Mouse (Mus musculus) bone marrow macrophage, adult 2 months (primary cell): Measurements from ENCODE around the gene Gm4871. TPM values are rescaled to one million over a fixed set of nuclear protein-coding genes. Genes with fewer than 3 reads are reported as not detected.
A peak's percentile ranks its signal among the peaks of the same experiment; 100 is the strongest.
"Not testable (repeated sequence)": the region's sequence is repeated elsewhere in the genome, so short reads cannot be mapped to it uniquely, and the experiment has no call there.

ENCODE experiments used
- H3K27ac ChIP-seq: 2 replicates; pipeline ENCODE4 v1.5.1; 2012; ENCODE audit warnings: low read depth, low read length; ENCODE audit not compliant: insufficient read depth
- H3K4me1 ChIP-seq: 2 replicates; pipeline ENCODE4 v1.6.1; 2012; ENCODE audit warnings: low read length; ENCODE audit not compliant: control insufficient read depth, insufficient read depth
- H3K4me3 ChIP-seq: 2 replicates; pipeline ENCODE4 v1.5.1; 2012; ENCODE audit warnings: mild to moderate bottlenecking, low read length, moderate library complexity; ENCODE audit not compliant: insufficient read depth
- CTCF ChIP-seq: IDR thresholded peaks from 2 replicates; pipeline ENCODE4 v1.5.1; 2012; ENCODE audit warnings: low read depth, mild to moderate bottlenecking, low read length, moderate library complexity
- POLR2A ChIP-seq: IDR thresholded peaks from 2 replicates; pipeline ENCODE4 v1.6.1; 2012; ENCODE audit warnings: mild to moderate bottlenecking, low read depth, low read length, borderline replicate concordance
- polyA plus RNA-seq: library from polyadenylated mRNA; stranded (reverse); fragments of >200 nt; gene quantifications from 2 replicates; pipeline ENCODE4 v1.2.4, GENCODE M21; 2012; ENCODE audit not compliant: missing spikeins, insufficient read depth, insufficient read length

Gm4871 gene
- not detected in 2 replicates for polyA plus RNA-seq

DNA sequence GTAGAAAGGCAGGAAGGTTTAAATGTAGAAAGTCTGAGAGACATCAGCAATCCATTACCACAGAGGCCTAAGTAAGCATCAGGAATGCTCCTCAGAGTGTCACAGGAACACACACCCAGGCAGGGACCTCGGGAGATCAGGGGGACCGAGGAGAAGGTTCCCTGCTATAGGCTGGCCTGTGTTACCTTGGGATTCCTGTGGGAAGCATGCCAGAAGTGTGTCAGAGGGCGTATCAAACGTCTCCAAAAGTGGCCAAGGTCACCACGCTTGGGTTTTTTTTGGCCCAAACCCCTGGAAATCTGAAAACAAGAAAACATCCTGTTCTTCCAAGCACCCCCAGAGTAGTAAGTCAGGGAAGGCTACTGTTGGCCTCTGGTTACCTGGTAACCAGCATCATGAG, at the start of gene Gm4871:
Gene Gm4871, minus strand, starts transcription at position 364 of the 400 bp plus-strand sequence.
- not testable (repeated sequence) for H3K4me1 ChIP-seq, H3K4me3 ChIP-seq, H3K27ac ChIP-seq

DNA sequence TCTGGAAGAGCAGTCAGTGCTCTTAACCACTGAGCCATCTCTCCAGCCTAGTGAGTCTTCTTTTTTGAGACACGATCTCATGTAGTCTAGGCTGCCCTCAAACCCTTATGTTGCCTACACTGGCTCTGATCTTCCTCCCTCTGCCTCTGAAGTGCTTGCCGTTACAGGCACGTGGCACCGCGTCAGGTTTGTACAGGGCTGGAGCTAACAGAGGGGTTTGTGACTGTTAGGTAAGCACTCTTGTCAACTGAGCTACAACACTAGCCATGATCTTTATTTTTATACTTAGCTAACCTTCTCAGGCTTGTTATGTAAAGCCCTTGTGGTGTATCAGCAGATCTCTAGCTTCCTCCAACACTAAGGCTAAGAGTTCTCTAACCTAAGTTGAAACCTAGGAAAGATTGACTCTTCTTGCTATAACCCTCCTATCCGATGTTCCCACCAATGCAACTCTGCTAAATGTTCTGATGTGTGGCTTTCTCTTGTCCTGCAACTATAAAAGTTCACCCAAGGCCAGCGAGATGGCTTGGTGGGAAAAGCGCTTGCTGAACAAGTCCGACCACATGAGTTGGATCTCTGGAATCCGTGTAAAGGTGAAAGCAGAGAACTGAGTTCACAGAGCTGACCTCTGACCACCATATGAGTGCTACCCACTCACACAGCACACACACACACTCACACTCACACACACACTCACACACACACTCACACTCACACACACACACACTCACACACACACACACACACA, 49.5 kb upstream of the Gm4871 start:
- Histone ChIP-seq H3K4me3 (no peak overlapping the region), H3K27ac (no peak overlapping the region), H3K4me1 (peaks cover 4% of the 10 kb centered on the region; the same call in 1 of the 2 replicates)
- TF ChIP-seq CTCF (no peak), POLR2A (no peak)

DNA sequence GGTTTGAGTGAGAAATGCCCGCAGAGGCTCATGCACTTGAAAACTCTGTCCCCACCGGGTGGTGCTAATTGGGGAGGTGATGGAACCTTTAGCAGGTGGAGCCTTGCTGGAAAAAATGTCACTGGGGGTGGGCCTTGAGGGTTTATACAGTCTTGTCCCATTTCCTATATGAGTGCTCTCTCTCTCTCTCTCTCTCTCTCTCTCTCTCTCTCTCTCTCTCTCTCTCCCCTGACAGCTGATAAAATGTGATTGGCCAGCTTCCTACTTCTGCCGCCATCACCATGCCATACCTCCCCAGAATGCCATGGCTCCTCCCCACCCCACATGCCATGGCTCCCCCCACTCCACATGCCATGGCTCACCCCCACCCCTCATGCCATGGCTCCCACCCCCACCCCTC, 42.5 kb upstream of the Gm4871 start:
- Histone ChIP-seq H3K27ac (no peak overlapping the region), H3K4me3 (no peak overlapping the region), H3K4me1 (no peaks in the 10 kb centered on the region)
- TF ChIP-seq CTCF, result no peak
- TF ChIP-seq POLR2A, result no peak

DNA sequence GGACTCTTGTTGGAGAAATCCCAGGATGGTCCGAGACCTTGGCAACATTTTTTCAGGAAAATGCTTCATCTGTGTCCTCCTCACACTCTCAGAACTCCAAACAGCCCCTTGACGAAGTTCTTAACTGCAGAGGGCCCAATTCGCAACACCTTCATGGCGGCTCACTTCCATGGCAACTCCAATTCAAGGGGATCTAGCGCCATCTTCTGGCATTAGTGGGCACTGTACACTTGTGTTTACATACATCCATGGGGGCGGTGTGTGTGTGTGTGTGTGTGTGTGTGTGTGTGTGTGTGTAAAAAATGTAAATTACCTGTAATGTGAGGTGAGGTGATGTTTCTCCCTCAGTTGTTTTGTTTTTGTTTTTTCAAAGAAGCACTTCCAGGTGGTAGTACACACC, 38.8 kb upstream of the Gm4871 start:
- TF ChIP-seq CTCF (peak; percentile 40; the same call in 1 of the 2 replicates), POLR2A (no peak)
- Histone ChIP-seq H3K4me3 (no peak overlapping the region), H3K4me1 (0 out of 2 replicates have a peak, but pooled peaks cover 3% of the 10 kb centered on the region), H3K27ac (no peak overlapping the region)

DNA sequence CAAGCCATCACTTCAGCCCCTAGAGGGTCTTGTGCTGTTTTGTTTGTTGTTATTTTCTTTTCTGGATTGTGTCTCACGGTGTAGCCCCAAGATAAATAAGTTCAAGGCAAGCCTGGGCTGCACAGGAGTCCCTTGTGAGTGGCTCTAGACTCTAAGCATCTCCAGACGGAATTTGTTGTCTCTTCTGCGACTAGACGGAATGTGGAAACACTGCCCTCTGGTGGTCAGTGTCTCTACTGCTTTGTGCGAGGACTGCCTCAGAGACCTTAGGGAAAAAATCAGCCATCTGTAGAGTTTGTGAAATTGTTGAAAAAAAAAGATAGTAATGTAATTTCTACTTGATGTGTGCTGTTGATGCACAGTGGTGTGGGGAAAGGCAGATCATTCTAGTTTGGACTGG, 37.2 kb upstream of the Gm4871 start:
- Histone ChIP-seq H3K27ac (no peak overlapping the region), H3K4me3 (no peak overlapping the region), H3K4me1 (0 out of 2 replicates have a peak, but pooled peaks cover 3% of the 10 kb centered on the region)
- TF ChIP-seq POLR2A, result no peak
- peak; percentile 80 for TF ChIP-seq CTCF

DNA sequence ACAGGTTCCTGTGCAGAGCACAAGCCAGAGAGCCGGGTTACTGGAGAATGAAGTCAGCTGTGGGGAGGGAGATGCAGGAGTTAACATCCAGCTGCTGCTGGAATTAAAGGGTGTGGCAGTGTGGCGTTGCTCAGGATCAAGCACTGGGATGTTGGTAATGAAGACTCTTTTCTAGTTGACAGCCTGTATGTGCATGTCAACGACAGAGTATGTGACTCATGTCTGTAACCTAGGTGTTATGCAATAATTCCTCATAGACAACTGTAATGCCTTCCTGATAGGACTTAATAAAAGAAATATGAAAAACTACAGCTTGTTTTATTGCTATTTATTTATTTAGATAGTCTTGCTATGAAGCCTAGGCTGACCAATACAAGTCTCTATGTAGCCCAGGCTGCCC, 36.3 kb upstream of the Gm4871 start:
- Histone ChIP-seq H3K4me1 (0 out of 2 replicates have a peak, but pooled peaks cover 3% of the 10 kb centered on the region), H3K4me3 (no peak overlapping the region), H3K27ac (no peak overlapping the region)
- TF ChIP-seq CTCF (no peak), POLR2A (no peak)

DNA sequence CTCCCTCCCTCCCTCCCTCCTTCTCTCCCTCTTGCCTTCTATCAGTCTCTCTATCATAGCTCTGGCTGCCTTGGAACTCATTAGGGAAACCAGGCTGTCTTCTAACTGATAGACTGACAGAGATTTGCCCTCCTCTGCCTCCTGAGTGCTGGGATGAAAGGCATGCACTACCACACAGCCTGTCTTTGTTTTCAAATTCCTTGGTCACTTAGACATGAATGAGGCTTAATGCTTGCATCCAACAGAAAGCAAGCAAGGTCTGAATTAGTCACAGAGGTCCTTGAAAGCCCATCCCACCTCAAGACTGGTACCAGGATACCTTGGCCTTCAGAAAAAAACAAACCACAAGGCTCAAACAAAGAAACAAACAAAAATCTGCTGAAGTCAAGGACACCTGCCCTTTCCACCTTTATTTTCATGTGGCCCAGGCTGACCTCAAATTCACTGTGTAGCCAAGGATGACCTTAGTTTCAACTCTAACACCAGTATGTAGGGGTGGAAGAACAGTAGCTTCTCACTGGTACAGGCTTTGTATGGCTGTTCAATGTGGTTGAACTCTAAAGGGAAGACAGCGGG, 32.3 kb upstream of the Gm4871 start:
- Histone ChIP-seq H3K4me1 (0 out of 2 replicates have a peak, but pooled peaks cover 3% of the 10 kb centered on the region), H3K4me3 (no peak overlapping the region)

DNA sequence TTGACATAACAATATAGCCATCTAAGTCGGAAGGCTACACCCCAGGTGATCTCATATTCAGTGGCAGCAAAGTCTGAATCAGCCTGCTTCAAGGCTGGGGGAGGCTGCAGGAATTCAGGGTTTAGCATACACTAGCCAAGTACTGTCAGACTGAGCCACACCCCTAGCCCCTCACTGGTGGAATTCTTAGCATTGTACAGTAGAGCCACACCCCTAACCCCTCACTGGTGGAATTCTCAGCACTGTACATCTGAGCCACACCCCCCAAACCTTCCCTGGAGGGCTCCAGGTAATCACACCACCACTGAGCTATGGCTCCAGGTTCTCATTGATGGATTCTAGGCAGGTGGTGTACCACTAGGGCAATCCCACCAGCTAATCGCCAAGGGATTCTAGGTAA, 27.0 kb upstream of the Gm4871 start:
- TF ChIP-seq CTCF, result no peak
- TF ChIP-seq POLR2A, result no peak
- Histone ChIP-seq H3K4me3 (no peak overlapping the region), H3K27ac (no peak overlapping the region), H3K4me1 (peaks cover 4% of the 10 kb centered on the region)

More for the DNA sequence above, 32.3 kb upstream of the Gm4871 start:
- H3K27ac ChIP-seq, result no peak overlapping the region
- TF ChIP-seq CTCF, result no peak
- TF ChIP-seq POLR2A, result no peak

DNA sequence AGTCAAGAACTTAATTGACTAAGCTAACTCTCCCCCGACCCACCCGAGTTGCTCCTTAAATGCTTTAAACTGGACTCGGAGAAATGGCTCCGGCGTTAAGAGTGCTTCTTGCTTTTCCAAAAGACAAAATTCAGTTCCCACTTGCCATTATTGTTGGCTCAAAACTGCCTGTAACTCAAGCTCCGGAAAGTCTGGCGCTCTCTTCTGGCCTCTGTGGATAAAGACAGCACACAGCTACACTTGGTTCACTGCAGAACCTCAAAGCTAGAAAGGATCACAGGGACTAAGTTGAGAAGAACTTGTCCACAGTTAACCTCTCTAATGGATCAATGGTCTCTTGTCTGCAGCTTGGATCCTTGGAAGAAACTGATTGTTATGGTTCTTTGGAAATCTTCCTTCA, 26.2 kb upstream of the Gm4871 start:
- no peak for TF ChIP-seq CTCF
- TF ChIP-seq POLR2A, result no peak
- H3K4me3 ChIP-seq, result no peak overlapping the region
- H3K4me1 ChIP-seq, result peaks cover 4% of the 10 kb centered on the region
- no peak overlapping the region for H3K27ac ChIP-seq

DNA sequence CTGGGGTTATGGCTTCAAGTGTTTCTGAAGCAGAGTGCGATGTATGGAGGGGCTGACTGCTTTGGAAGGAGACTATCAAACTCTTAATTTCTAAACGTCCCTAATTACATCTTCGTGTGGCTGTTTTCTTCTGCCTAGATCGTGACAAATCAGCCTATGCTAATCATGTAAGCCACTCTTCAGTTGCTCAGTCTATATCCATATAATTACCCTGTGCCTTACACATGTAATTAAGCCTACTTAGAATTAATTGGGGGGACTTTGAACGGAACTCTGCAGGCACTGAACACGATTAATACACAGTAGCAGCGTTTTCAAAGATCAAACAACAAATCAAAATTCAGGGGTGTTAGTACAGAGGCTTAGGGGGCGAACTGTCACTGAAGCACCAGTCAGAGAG, 25.4 kb upstream of the Gm4871 start:
- TF ChIP-seq POLR2A (no peak), CTCF (no peak)
- Histone ChIP-seq H3K4me1 (peaks cover 4% of the 10 kb centered on the region), H3K4me3 (no peak overlapping the region), H3K27ac (no peak overlapping the region)

DNA sequence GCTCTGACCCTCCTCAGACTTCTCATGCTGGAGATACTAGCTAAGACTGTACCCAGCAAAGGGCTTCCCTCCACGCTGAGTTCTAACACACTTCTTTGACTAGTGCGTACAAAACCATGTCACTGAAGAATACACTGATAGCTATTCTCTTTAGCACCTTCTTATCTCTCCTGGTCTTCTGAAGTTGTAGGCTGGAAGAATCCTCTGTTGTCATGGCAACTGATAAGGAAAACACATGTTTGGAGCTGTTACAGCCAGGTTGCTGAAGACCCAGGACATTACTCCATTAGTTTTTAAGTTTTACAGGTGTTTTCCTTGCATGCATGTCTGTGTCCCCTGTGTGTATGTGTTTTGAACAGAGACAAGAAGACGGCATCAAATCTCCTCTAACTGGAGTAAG, 21.6 kb upstream of the Gm4871 start:
- H3K27ac ChIP-seq, H3K4me3 ChIP-seq, H3K4me1 ChIP-seq: not testable (repeated sequence)

DNA sequence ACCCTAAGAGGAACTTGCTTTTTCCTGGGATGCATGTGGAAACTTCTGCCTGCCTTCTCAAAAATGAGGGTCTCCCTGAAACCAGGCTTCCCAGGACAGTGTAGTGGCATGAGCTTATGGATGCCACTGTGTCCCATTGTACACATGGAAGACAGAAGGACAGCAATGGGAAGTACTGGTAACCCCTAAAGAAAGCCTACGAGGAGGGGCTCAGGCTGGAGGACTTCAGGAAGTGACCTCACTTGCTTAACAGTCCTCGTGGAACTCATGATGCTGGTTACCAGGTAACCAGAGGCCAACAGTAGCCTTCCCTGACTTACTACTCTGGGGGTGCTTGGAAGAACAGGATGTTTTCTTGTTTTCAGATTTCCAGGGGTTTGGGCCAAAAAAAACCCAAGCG, 10.1 kb upstream of the Gm4871 start, which contains the start of gene 1700018F24Rik:
Gene 1700018F24Rik, plus strand, starts transcription at position 301 of the 400 bp plus-strand sequence.
- H3K4me1 ChIP-seq, result not testable (repeated sequence)

More for the DNA sequence above, 10.1 kb upstream of the Gm4871 start, which contains the start of gene 1700018F24Rik:
- not testable (repeated sequence) for H3K4me3 ChIP-seq, H3K27ac ChIP-seq
